Mouse (Mus musculus): ENCODE results near the gene Dhx57. TPM values are rescaled to one million over a fixed set of nuclear protein-coding genes. Genes with fewer than 3 reads are reported as not detected.

Dhx57 gene
- 14.6 and 15.8 TPM in 2 replicates for polyA plus RNA-seq (2015; fragmentation: Nextera tagmentation; extraction: Ambion mirVana)

- no peaks in the 10 kb centered on the region for H3K27me3 ChIP-seq (replicated peaks)
- peak within 1 kb of the TSS; percentile 70 for H3K4me2 ChIP-seq
- WGBS = under 1% methylated on average over 35 of the region's 35 CpGs
- peaks cover 6% of the 10 kb centered on the region; the same call in 1 of the 2 replicates for H3K4me1 ChIP-seq
- H3K9ac ChIP-seq = peak within 1 kb of the TSS; percentile 78
- ATAC-seq (ENCODE audit: insufficient read depth, low FRiP score, low read depth) = peak; percentile 99
- no peaks in the 10 kb centered on the region for H3K9me3 ChIP-seq
- H3K4me3 ChIP-seq (replicated peaks) = peak within 1 kb of the TSS; percentile 89
- H3K27ac ChIP-seq = peak within 1 kb of the TSS; percentile 87
- H3K36me3 ChIP-seq = no peaks in the 10 kb centered on the region
These were observed at the start of gene Dhx57, which contains the start of gene Morn2 for GRCm38 (mm10) chr17:80290074-80290657. Gene Dhx57 (minus strand): TSS chr17:80290476. Gene Morn2 (plus strand): TSS chr17:80290203.

- no peaks in the 10 kb centered on the region for H3K27me3 ChIP-seq (replicated peaks)
- H3K36me3 ChIP-seq = no peaks in the 10 kb centered on the region
- 46% methylated on average over 2 of the region's 2 CpGs for whole genome bisulfite sequencing
- no peak overlapping the region for H3K4me2 ChIP-seq
- H3K4me1 ChIP-seq = no peaks in the 10 kb centered on the region
- no peak overlapping the region for H3K4me3 ChIP-seq (replicated peaks)
- no peak for ATAC-seq (ENCODE audit: insufficient read depth, low FRiP score, low read depth)
- H3K9me3 ChIP-seq = no peaks in the 10 kb centered on the region
- no peak overlapping the region for H3K27ac ChIP-seq
- no peak overlapping the region for H3K9ac ChIP-seq
These were observed 42.1 kb upstream of the Dhx57 start for GRCm38 (mm10) chr17:80332386-80332785.

GRCm38 (mm10) chr17:80326431-80326830 is 36.2 kb upstream of the Dhx57 start:
- WGBS = 79% methylated on average over 3 of the region's 3 CpGs
- no peak overlapping the region for H3K9ac ChIP-seq
- H3K27me3 ChIP-seq (replicated peaks) = no peaks in the 10 kb centered on the region
- no peaks in the 10 kb centered on the region for H3K4me1 ChIP-seq
- no peak overlapping the region for H3K27ac ChIP-seq
- no peak for ATAC-seq (ENCODE audit: insufficient read depth, low FRiP score, low read depth)
- no peak overlapping the region for H3K4me2 ChIP-seq
- H3K36me3 ChIP-seq = no peaks in the 10 kb centered on the region
- no peak overlapping the region for H3K4me3 ChIP-seq (replicated peaks)
- no peaks in the 10 kb centered on the region for H3K9me3 ChIP-seq

GRCm38 (mm10) chr17:80325456-80325855 is 35.2 kb upstream of the Dhx57 start:
- H3K27ac ChIP-seq = no peak overlapping the region
- no peaks in the 10 kb centered on the region for H3K36me3 ChIP-seq
- H3K27me3 ChIP-seq (replicated peaks) = no peaks in the 10 kb centered on the region
- no peak overlapping the region for H3K4me3 ChIP-seq (replicated peaks)
- H3K4me2 ChIP-seq = no peak overlapping the region
- H3K9ac ChIP-seq = no peak overlapping the region
- H3K4me1 ChIP-seq = no peaks in the 10 kb centered on the region
- no peak for ATAC-seq (ENCODE audit: insufficient read depth, low FRiP score, low read depth)
- H3K9me3 ChIP-seq = no peaks in the 10 kb centered on the region
- WGBS = 55% methylated on average over 4 of the region's 5 CpGs

GRCm38 (mm10) chr17:80324521-80324920 is 34.2 kb upstream of the Dhx57 start:
- no peaks in the 10 kb centered on the region for H3K27me3 ChIP-seq (replicated peaks)
- no peak overlapping the region for H3K4me2 ChIP-seq
- H3K27ac ChIP-seq = no peak overlapping the region
- H3K9ac ChIP-seq = no peak overlapping the region
- no peak overlapping the region for H3K4me3 ChIP-seq (replicated peaks)
- no peaks in the 10 kb centered on the region for H3K4me1 ChIP-seq
- ATAC-seq (ENCODE audit: insufficient read depth, low FRiP score, low read depth) = no peak
- H3K36me3 ChIP-seq = no peaks in the 10 kb centered on the region
- WGBS = 82% methylated on average over 7 of the region's 7 CpGs
- H3K9me3 ChIP-seq = no peaks in the 10 kb centered on the region

- no peaks in the 10 kb centered on the region for H3K36me3 ChIP-seq
- H3K27me3 ChIP-seq (replicated peaks) = no peaks in the 10 kb centered on the region
- no peak overlapping the region for H3K27ac ChIP-seq
- H3K4me2 ChIP-seq = no peak overlapping the region
- no peaks in the 10 kb centered on the region for H3K4me1 ChIP-seq
- no peak overlapping the region for H3K9ac ChIP-seq
- ATAC-seq (ENCODE audit: insufficient read depth, low FRiP score, low read depth) = no peak
- no peak overlapping the region for H3K4me3 ChIP-seq (replicated peaks)
- 64% methylated on average over 8 of the region's 8 CpGs for WGBS
- H3K9me3 ChIP-seq = no peaks in the 10 kb centered on the region
These were observed 33.4 kb upstream of the Dhx57 start for GRCm38 (mm10) chr17:80323658-80324057.

GRCm38 (mm10) chr17:80323015-80323414 is 32.7 kb upstream of the Dhx57 start:
- Histone ChIP-seq H3K4me2 (no peak overlapping the region), H3K36me3 (no peaks in the 10 kb centered on the region), H3K9ac (no peak overlapping the region), H3K27me3 (replicated peaks) (no peaks in the 10 kb centered on the region), H3K4me1 (no peaks in the 10 kb centered on the region), H3K9me3 (no peaks in the 10 kb centered on the region), H3K4me3 (replicated peaks) (no peak overlapping the region), H3K27ac (no peak overlapping the region)
- WGBS = 76% methylated on average over 4 of the region's 4 CpGs
- ATAC-seq (ENCODE audit: insufficient read depth, low FRiP score, low read depth) = no peak

GRCm38 (mm10) chr17:80322228-80322627 is 32.0 kb upstream of the Dhx57 start:
- H3K4me2 ChIP-seq = no peak overlapping the region
- WGBS = 74% methylated on average over 6 of the region's 6 CpGs
- no peak overlapping the region for H3K9ac ChIP-seq
- no peak overlapping the region for H3K27ac ChIP-seq
- no peaks in the 10 kb centered on the region for H3K27me3 ChIP-seq (replicated peaks)
- no peak overlapping the region for H3K4me3 ChIP-seq (replicated peaks)
- H3K36me3 ChIP-seq = no peaks in the 10 kb centered on the region
- no peak for ATAC-seq (ENCODE audit: insufficient read depth, low FRiP score, low read depth)
- no peaks in the 10 kb centered on the region for H3K4me1 ChIP-seq
- H3K9me3 ChIP-seq = no peaks in the 10 kb centered on the region

- Histone ChIP-seq H3K36me3 (no peaks in the 10 kb centered on the region), H3K4me2 (no peak overlapping the region), H3K4me3 (replicated peaks) (no peak overlapping the region), H3K27ac (no peak overlapping the region), H3K9me3 (no peaks in the 10 kb centered on the region), H3K4me1 (no peaks in the 10 kb centered on the region), H3K9ac (no peak overlapping the region), H3K27me3 (replicated peaks) (no peaks in the 10 kb centered on the region)
- ATAC-seq (ENCODE audit: insufficient read depth, low FRiP score, low read depth) = no peak
- WGBS = 80% methylated on average over 4 of the region's 4 CpGs
These were observed 22.1 kb upstream of the Dhx57 start for GRCm38 (mm10) chr17:80312405-80312804.

GRCm38 (mm10) chr17:80311761-80312160 is 21.5 kb upstream of the Dhx57 start:
- Histone ChIP-seq H3K9ac (no peak overlapping the region), H3K4me2 (no peak overlapping the region), H3K36me3 (no peaks in the 10 kb centered on the region), H3K9me3 (no peaks in the 10 kb centered on the region), H3K4me1 (no peaks in the 10 kb centered on the region), H3K4me3 (replicated peaks) (no peak overlapping the region), H3K27me3 (replicated peaks) (no peaks in the 10 kb centered on the region), H3K27ac (no peak overlapping the region)
- 53% methylated on average over 9 of the region's 9 CpGs for WGBS
- ATAC-seq (ENCODE audit: insufficient read depth, low FRiP score, low read depth) = no peak

- no peak for ATAC-seq (ENCODE audit: insufficient read depth, low FRiP score, low read depth)
- H3K4me1 ChIP-seq = no peaks in the 10 kb centered on the region
- H3K4me2 ChIP-seq = no peak within 1 kb of the TSS
- no peak within 1 kb of the TSS for H3K27ac ChIP-seq
- no peaks in the 10 kb centered on the region for H3K27me3 ChIP-seq (replicated peaks)
- no peaks in the 10 kb centered on the region for H3K9me3 ChIP-seq
- H3K9ac ChIP-seq = no peak within 1 kb of the TSS
- H3K4me3 ChIP-seq (replicated peaks) = no peak within 1 kb of the TSS
- H3K36me3 ChIP-seq = no peaks in the 10 kb centered on the region
- WGBS = 83% methylated on average over 1 of the region's 1 CpGs
These were observed 17.0 kb upstream of the Dhx57 start, which contains the start of gene Arhgef33 for GRCm38 (mm10) chr17:80307251-80307650. Gene Arhgef33 (plus strand): TSS chr17:80307407.

- H3K27me3 ChIP-seq (replicated peaks) = no peaks in the 10 kb centered on the region
- no peaks in the 10 kb centered on the region for H3K9me3 ChIP-seq
- no peak overlapping the region for H3K27ac ChIP-seq
- no peaks in the 10 kb centered on the region for H3K4me1 ChIP-seq
- no peak overlapping the region for H3K4me3 ChIP-seq (replicated peaks)
- no peak overlapping the region for H3K9ac ChIP-seq
- no peak overlapping the region for H3K4me2 ChIP-seq
- no peaks in the 10 kb centered on the region for H3K36me3 ChIP-seq
- no peak for ATAC-seq (ENCODE audit: insufficient read depth, low FRiP score, low read depth)
- WGBS = 87% methylated on average over 5 of the region's 5 CpGs
These were observed 8.6 kb upstream of the Dhx57 start for GRCm38 (mm10) chr17:80298844-80299243.

- 84% methylated on average over 5 of the region's 5 CpGs for WGBS
- Histone ChIP-seq H3K27ac (no peak overlapping the region), H3K4me2 (no peak overlapping the region), H3K9me3 (no peaks in the 10 kb centered on the region), H3K36me3 (no peaks in the 10 kb centered on the region), H3K9ac (no peak overlapping the region), H3K27me3 (replicated peaks) (no peaks in the 10 kb centered on the region), H3K4me1 (no peaks in the 10 kb centered on the region), H3K4me3 (replicated peaks) (no peak overlapping the region)
- ATAC-seq (ENCODE audit: insufficient read depth, low FRiP score, low read depth) = no peak
These were observed 5.0 kb upstream of the Dhx57 start for GRCm38 (mm10) chr17:80295258-80295657.
